Mouse (Mus musculus): ENCODE data around the gene Mtif2.

DNA sequence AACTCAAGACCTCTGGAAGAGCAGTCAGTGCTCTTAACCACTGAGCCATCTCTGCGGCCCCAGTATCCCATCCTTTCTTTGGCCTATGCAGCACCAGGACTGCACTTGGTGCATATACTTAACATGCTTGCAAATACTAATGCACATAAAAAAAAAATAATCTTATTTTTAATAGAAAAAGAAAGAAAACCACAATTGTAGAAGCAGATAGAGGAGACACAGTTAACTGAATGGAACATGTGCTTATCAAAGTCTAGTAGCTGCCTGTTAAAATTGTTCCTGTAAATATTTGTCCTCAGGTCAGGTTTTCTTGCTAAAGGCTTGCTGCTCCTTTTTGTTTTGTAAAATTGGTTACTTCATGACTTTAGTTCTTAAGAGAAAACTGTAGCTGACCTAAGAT lies 12.0 kb downstream of the Mtif2 start:
- TF ChIP-seq CTCF (IDR thresholded peaks at IDR 0.05; ENCODE audit: low read depth, low read length) (no peak), EP300 (IDR thresholded peaks at IDR 0.05; ENCODE audit: insufficient read depth, low read depth, low read length) (no peak)
